Mouse (Mus musculus): ENCODE results near the gene Flt3l. TPM values are rescaled to one million over a fixed set of nuclear protein-coding genes. Genes with fewer than 3 reads are reported as not detected.
A peak's percentile ranks its signal among the peaks of the same experiment; 100 is the strongest.
"Not testable (repeated sequence)": the region's sequence is repeated elsewhere in the genome, so short reads cannot be mapped to it uniquely, and the experiment has no call there.

Gene Flt3l
- polyA plus RNA-seq (2012; rRNA removed) = 37.2 and 42.7 TPM in 2 replicates

DNA sequence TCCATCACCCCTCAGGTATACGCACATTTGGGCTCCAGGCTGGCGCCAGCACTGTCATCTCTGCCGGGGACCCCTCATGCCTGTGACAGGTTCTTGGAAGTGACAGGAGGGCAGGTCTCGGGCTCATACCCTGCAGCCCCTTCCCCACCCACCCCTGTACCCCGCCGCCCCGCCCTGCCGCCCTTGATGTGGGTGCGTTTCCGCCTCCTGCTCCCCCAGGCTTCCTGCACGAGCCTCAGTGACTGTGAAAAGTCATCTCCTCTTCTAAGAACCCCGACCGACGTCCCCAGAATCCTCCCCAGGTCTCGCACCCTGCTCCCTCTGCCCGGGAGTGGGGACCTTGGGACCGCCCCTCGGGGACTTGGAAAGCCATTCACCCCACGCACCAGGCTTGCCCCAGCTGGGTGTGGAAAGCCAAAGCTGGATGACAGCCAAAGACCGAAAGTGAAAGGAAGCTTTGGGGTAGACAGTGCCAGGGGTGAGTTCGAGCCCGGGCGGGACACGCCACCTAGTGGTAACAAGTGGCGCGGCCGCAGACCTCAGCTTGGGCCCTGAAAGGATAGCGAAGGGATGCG, at the start of gene Flt3l, which contains the start of gene Gm45713:
Gene Flt3l (minus strand): TSS at position 440 of the 575 bp plus-strand sequence.
Gene Gm45713 (minus strand): TSS at position 239 of the 575 bp plus-strand sequence.
- DNase-seq (ENCODE audit: low read depth) = no peak

DNA sequence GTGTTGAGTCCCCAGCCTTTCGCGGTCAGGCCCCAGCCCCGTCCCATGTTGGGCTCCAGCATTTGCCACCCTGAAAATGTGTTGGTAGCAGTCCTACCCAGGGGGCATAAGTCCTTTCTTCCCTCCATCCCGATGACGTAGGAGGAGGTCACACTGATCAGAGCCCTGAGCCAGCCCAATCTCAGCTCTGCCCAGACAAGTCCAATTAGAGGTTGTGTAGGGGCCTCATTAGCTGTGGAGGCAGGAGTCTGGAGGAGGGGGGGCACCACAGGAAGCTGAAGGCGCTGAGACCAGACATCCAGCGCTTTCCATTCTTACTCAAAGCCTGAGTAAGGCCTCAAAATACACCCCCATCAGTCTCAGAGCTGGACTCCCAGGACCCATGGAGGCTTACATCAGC, 49.7 kb upstream of the Flt3l start:
- no peak for DNase-seq (ENCODE audit: low read depth)

- no peak for DNase-seq (ENCODE audit: low read depth)
Measured at GRCm38 (mm10) chr7:45183672-45184071, 47.4 kb upstream of the Flt3l start.

- DNase-seq (ENCODE audit: low read depth) = no peak
Measured at GRCm38 (mm10) chr7:45182606-45183005, 46.4 kb upstream of the Flt3l start.

DNA sequence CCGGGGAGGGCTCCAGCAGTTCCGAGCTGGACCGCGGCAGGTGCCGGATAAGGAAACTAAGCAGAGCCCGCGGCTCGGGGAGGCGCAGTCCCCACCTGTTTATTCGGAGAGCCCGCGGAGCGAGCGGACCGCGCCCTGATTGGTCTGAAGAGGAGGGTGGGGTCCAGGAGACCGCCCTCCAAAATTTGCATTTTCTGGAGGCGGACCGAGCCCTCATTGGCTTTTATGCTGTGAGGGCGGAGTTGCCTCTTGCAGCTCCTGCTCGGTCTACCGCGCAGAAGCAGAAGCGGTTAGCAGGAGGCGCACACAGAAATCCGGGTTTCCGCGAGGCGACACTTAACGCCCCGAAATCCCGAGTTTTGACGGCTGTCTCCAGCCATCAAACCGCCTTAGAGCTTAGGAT, 46.0 kb upstream of the Flt3l start:
- DNase-seq (ENCODE audit: low read depth) = peak; percentile 45

GRCm38 (mm10) chr7:45181540-45181939, 45.3 kb upstream of the Flt3l start:
- DNase-seq (ENCODE audit: low read depth) = no peak

GRCm38 (mm10) chr7:45180896-45181477, 44.8 kb upstream of the Flt3l start, which contains the start of gene Pth2:
Gene Pth2, plus strand, starts transcription at chr7:45180995.
- no peak for DNase-seq (ENCODE audit: low read depth)

GRCm38 (mm10) chr7:45179469-45179868, 43.2 kb upstream of the Flt3l start, which contains the start of gene Gfy:
Gene Gfy, minus strand, starts transcription at chr7:45179569.
- no peak for DNase-seq (ENCODE audit: low read depth)

DNA sequence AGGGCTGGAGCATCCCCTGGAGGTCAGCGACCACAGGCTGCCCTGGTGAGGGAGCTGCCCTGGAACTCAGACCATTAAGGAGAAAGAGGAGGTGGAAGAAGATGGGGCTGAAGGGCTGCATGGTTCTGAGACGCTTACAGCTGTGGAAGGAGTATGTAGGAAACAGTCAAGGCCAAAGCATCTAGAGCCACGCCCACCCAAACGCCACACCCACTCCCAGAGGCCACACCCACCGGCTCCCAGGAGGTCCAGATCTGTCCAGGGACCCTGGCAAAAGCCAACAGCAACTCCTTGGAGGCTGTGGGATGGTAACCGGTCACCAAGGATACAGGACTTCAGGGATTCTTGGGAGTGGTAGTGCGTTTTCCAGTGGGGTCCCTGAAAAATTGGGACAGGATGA, 42.3 kb upstream of the Flt3l start:
- no peak for DNase-seq (ENCODE audit: low read depth)

- no peak for DNase-seq (ENCODE audit: low read depth)
Measured at GRCm38 (mm10) chr7:45176356-45176755, 40.1 kb upstream of the Flt3l start.

- DNase-seq (ENCODE audit: low read depth) = no peak
Measured at GRCm38 (mm10) chr7:45175929-45176328, 39.7 kb upstream of the Flt3l start.

DNA sequence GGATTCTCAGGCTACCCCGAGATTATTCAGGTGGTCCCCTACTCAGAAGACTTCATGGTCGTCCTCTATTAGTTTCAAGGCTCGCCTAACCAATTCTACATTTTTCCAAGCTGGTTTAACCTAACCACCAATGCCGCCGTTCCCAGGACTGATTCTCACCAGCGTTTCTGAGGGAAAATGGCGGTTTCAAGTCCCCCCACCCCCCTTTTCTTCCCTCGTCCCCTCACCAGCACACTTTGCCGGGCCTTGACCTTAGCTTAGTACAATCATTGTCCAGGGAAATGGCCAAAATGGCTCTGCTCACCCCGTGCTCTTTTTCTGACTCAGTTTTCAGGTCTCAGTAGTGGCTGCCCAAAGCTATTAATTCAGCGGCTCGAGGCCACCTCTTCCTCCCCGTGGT, 39.2 kb upstream of the Flt3l start:
- no peak for DNase-seq (ENCODE audit: low read depth)

DNA sequence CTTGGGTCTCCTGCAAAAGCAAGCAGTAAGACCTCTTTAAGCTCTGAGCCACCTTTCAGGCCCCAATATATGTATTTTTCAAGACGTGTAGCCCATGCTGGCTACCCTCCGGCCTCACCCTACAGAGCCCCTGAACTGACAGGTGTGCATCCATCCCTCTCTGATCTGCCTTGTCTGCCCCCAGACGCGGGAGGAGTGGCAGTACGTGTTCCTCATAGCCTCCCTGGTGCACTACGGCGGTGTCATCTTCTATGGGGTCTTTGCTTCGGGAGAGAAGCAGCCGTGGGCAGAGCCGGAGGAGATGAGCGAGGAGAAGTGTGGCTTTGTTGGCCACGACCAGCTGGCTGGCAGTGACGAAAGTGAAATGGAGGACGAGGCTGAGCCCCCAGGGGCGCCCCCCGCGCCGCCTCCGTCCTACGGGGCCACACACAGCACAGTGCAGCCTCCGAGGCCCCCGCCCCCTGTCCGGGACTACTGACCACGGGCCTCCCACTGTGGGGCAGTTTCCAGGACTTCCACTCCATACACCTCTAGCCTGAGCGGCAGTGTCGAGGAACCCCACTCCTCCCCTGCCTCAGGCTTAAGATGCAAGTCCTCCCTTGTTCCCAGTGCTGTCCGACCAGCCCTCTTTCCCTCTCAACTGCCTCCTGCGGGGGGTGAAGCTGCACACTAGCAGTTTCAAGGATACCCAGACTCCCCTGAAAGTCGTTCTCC, 38.5 kb upstream of the Flt3l start:
- DNase-seq (ENCODE audit: low read depth) = no peak

DNA sequence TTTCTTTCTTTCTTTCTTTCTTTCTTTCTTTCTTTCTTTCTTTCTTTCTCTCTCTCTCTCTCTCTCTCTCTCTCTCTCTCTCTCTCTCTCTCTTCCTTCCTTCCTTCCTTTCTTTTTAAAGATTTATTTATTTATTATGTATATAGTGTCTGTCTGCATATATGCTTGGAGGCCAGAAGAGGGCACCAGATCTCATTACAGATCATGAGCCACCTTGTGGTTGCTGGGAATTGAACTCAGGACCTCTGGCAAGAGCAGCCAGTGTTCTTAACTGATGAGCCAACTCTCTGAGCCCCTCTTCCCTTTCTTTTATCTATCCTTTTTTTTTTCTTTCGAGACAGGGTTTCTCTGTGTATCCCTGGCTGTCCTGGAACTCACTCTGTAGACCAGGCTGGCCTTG, 37.5 kb upstream of the Flt3l start:
- DNase-seq (ENCODE audit: low read depth) = not testable (repeated sequence)

GRCm38 (mm10) chr7:45172974-45173373, 36.7 kb upstream of the Flt3l start:
- DNase-seq (ENCODE audit: low read depth) = no peak

GRCm38 (mm10) chr7:45169495-45169894, 33.3 kb upstream of the Flt3l start:
- no peak for DNase-seq (ENCODE audit: low read depth)

- DNase-seq (ENCODE audit: low read depth) = no peak
Measured at GRCm38 (mm10) chr7:45168656-45169055, 32.4 kb upstream of the Flt3l start.

DNA sequence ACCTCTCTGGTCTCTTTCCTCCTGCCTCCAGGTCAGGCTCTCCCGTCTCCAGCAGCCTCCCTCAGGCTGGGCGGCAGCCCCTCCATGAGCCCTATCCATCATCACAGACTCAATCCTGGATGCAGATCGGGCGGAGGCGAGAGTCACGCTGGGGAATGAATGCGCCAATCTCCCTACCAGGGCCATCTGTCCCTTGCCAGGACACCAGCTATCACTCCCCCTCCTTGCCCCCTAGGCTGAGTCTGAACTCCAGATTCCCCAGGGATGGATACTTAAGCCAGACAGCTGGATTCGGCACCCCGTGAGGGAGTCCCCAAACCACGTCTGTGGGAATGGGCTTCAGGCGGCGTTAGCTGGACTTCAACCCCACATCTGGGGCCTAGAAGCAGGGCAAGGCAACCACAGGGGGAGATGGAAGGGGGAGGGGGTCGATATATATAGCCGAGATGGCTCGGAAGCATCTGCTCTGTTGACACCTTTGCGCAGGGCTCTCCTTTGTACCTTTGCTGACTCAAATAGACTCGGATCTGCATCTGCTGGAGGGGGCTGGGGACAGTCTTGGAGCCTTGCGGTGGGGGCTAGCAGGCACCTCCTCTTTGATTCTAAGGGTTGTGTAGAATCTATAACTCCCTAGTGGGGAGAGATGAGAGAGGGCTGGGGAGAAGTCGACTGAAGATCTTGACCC, 31.7 kb upstream of the Flt3l start:
- DNase-seq (ENCODE audit: low read depth) = no peak

DNA sequence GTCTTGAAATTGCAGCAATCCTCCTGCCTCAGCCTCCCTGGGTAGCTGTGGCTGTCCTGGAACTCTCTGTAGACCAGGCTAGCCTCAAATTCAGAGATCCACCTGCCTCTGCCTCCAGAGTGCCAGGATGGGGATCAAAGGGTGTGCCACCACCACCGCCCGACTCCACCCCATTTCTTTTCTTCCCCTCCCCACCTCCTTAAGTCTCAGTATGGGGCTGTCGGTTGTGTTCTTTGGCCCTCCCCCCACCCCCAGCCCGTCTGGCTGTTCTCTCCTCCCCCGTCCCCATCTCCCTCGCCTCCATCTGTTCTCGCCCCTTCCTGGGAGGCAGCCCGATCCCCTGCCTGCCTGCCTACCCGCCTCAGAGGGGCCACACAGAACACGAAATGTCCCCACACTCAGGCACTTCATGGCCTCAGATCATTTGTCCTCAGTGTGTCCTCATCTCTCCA, 30.7 kb upstream of the Flt3l start:
- DNase-seq (ENCODE audit: low read depth) = no peak

DNA sequence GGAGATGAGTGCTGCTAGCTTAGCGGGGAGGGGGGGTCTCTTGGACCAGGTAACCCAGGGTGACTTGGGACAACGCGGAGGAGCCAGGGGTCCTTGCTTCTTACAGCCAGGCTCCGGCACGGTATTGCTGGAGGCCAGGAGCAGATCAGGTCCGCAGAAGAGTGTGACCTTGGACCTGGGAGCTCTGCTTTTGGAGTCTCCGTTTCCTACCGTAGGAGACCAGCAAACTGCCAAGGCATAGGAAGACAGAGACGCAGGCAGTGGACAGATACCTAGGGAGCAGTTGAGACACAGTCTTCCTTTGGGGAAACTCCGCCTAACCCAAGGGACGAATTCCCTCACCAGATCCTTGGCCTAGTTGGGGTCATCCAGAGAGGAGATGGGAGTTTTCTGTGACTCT, 29.5 kb upstream of the Flt3l start:
- no peak for DNase-seq (ENCODE audit: low read depth)

GRCm38 (mm10) chr7:45164833-45165232, 28.6 kb upstream of the Flt3l start:
- no peak for DNase-seq (ENCODE audit: low read depth)

DNA sequence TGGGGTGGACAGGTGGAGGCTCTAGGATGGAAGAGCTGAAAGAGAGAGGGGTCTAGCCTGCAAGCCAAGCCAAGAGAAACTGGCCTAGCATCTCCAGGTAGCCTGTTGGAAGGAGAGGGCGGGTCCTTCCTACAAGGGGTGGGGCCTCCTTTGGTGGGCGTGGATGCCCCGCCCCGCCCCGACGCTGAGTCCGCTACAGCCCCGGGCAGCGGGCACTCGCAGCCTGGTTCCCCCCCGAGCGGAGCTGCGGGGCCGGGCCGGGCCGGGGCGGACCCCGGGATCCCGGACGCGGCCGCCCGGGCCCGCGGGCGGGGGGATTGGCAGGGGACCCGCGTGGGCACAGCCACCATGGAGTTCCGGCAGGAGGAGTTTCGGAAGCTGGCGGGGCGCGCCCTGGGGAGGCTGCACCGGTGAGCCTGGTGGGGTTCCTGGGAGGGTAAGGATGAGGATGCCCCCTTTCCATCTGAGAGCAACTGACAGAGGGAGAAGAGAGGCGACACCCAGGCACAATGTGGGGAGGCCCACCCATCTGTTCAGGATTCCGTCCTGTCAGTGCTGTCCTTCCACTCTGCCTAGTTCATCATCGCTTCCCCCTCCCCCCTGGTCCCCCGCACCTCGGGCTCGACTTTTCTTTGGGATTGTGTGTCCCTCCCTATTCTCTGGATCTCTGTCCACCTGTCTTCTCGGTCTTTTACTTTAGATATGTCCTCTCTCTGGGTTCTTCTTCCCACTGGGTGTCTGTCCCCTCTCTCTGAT, 27.7 kb upstream of the Flt3l start, which contains the start of gene Slc17a7:
Gene Slc17a7 (plus strand): TSS at position 215 of the 756 bp plus-strand sequence.
- no peak for DNase-seq (ENCODE audit: low read depth)
